Mouse (Mus musculus): ENCODE measurements at regions not wholly inside any gene's neighbourhood (a gene's known extent, or its start where the extent isn't known, plus 50 kb on each side); places are given as distances from the start of the nearest gene placed in this dataset.

DNA sequence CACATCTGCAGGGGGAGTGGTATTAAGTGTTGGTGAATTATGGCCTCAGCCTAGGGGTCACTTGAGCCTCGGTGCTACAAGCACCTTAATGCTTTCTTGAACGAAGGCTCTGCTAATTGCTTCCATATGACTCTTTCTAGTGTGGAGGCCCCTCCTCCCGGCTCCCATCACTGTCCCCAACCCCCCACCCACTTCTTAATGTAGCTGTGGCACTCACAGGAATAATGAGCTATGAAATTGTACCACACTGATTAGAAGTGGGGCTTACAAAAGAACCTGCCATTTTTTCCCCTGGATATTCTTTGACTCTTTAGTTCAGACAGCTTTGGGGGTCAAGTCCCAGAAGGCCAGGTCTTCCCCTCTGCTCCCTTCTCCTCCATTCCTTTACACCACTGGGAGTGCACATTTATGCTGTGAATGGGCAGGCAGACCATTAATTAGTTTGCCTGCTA lies 468.6 kb downstream of the Ets1 start:
- no peak for TF ChIP-seq CTCF (IDR thresholded peaks at IDR 0.05; ENCODE audit: borderline replicate concordance, extremely low read depth, insufficient read depth, insufficient read length)
- no peak for TF ChIP-seq POLR2A (IDR thresholded peaks at IDR 0.05; ENCODE audit: borderline replicate concordance, extremely low read depth, insufficient read depth, insufficient read length, poor library complexity, severe bottlenecking)

Data from brain, embryonic 14.5 days (tissue).